Mouse (Mus musculus): ENCODE measurements at regions not wholly inside any gene's neighbourhood (a gene's known extent, or its start where the extent isn't known, plus 50 kb on each side); places are given as distances from the start of the nearest gene placed in this dataset.

DNA sequence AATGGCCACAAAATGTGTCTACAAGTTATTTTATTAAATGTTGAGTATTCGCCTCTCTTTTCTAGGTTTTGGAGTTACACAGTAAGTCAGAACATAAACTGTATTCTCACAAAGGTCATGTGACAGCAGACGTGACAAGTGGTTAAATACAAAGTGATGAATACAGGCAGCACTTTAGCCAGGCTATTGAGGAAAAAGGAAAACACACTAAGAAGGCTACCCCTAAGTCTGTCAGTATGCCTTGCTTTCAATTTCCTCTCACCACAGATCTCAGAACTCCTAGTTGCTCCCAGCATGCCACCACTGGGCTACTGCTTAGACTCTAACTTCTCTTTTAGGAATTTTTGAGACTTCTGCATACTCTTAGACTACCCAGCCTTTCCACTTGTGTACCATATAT lies 297.9 kb upstream of the Pex5l start:
- no peak for TF ChIP-seq POLR2A (IDR thresholded peaks at IDR 0.05; ENCODE audit: extremely low read depth, insufficient read depth, low read length)
- no peak for TF ChIP-seq CTCF (IDR thresholded peaks at IDR 0.05; ENCODE audit: extremely low read depth, insufficient read depth, low read length)
- no peak overlapping the region for H3K4me3 ChIP-seq (ENCODE audit: insufficient read depth, low read length)
- no peak overlapping the region for H3K27ac ChIP-seq (ENCODE audit: insufficient read depth, low read length)
- H3K4me1 ChIP-seq (ENCODE audit: control insufficient read depth, insufficient read depth, low read length), result peaks cover 6% of the 10 kb centered on the region; the same call in 1 of the 2 replicates

DNA sequence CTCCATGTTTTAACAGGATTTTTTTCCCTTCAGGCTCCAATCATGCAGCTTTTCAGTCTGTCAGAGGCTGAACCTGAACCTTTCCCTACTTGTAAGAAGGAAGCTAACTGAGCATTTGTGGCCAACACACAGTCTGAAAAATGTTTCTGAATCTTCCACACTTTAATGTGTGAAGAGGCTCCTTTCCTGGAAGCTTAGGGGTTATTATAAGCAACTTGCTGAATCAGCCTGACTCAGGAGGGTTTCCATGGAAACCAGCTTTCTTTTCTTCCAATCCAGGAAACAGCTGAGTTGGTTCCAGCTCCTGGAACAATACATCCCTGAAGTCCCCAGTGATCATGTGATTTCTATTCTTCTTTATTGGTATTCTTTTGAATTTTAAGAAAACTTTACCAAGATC lies 297.5 kb upstream of the Pex5l start:
- H3K4me3 ChIP-seq (ENCODE audit: insufficient read depth, low read length), result no peak overlapping the region
- H3K4me1 ChIP-seq (ENCODE audit: control insufficient read depth, insufficient read depth, low read length), result peaks cover 6% of the 10 kb centered on the region; the same call in 1 of the 2 replicates
- no peak for TF ChIP-seq POLR2A (IDR thresholded peaks at IDR 0.05; ENCODE audit: extremely low read depth, insufficient read depth, low read length)
- TF ChIP-seq CTCF (IDR thresholded peaks at IDR 0.05; ENCODE audit: extremely low read depth, insufficient read depth, low read length), result no peak
- no peak overlapping the region for H3K27ac ChIP-seq (ENCODE audit: insufficient read depth, low read length)

DNA sequence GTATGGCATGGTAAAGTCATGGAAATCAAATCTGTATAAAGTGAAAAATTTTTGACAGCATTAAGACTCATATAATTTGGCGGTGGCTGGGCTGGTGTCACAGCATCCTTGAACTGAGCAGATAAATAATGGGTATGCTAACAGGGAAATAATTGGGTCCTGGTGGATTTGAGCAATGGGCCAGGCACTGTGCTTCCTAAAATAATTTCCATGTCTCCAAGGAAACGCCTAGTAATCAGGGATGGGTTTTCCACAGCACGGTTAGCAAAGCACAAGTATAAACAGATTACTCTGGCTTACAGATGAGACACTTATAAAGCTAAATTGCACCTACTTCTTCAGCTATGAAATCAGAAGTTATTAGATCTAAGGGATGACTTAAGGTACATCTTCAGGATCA lies 273.9 kb upstream of the Pex5l start:
- Histone ChIP-seq H3K27ac (ENCODE audit: insufficient read depth, low read length) (no peak overlapping the region; the same call in 1 of the 2 replicates), H3K4me1 (ENCODE audit: control insufficient read depth, insufficient read depth, low read length) (no peaks in the 10 kb centered on the region; the same call in 1 of the 2 replicates), H3K4me3 (ENCODE audit: insufficient read depth, low read length) (no peak overlapping the region)
- TF ChIP-seq POLR2A (IDR thresholded peaks at IDR 0.05; ENCODE audit: extremely low read depth, insufficient read depth, low read length) (no peak), CTCF (IDR thresholded peaks at IDR 0.05; ENCODE audit: extremely low read depth, insufficient read depth, low read length) (no peak)

DNA sequence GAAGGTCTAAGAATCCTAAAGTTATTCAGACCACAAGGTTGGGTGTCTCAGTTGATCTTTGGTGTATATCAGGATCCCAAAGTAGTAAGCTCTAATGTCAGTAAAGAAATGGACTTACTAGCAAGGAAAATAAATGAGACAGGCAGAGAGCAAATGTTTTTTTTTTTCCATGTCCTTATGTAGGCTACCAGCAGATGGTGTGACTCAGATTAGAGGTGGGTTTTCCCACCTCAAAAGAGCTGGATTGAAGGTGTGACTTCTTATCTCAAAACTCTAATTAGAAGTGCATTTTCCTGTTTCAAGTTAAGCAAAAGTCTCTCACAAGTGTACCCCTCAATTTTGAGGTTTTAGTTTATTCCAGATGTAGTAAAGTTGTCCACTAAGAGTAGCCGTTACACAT lies 273.3 kb upstream of the Pex5l start:
- no peak overlapping the region for H3K4me3 ChIP-seq (ENCODE audit: insufficient read depth, low read length)
- no peak for TF ChIP-seq CTCF (IDR thresholded peaks at IDR 0.05; ENCODE audit: extremely low read depth, insufficient read depth, low read length)
- TF ChIP-seq POLR2A (IDR thresholded peaks at IDR 0.05; ENCODE audit: extremely low read depth, insufficient read depth, low read length), result no peak
- H3K4me1 ChIP-seq (ENCODE audit: control insufficient read depth, insufficient read depth, low read length), result no peaks in the 10 kb centered on the region; the same call in 1 of the 2 replicates
- H3K27ac ChIP-seq (ENCODE audit: insufficient read depth, low read length), result no peak overlapping the region

DNA sequence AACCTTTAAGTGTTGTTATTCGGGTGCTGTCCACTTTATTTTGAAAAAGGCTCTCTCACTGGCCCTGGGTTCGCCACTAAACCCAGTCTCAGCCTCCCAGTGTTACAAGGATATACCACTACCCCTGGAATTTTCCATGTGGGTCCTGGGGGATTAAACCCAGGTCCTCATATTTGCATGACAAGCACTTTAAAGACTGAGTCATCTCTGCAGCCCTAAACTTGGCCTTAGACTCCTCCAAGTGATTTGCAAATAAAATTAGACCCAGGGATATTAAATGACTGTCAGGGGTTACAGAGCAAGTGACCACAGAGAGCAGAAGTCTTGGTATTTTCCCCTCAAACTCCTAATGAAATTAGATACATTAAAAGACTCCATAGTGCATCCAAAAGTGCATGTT lies 258.9 kb upstream of the Pex5l start:
- Histone ChIP-seq H3K4me1 (ENCODE audit: control insufficient read depth, insufficient read depth, low read length) (peaks cover 8% of the 10 kb centered on the region), H3K27ac (ENCODE audit: insufficient read depth, low read length) (no peak overlapping the region), H3K4me3 (ENCODE audit: insufficient read depth, low read length) (no peak overlapping the region)
- TF ChIP-seq CTCF (IDR thresholded peaks at IDR 0.05; ENCODE audit: extremely low read depth, insufficient read depth, low read length) (no peak), POLR2A (IDR thresholded peaks at IDR 0.05; ENCODE audit: extremely low read depth, insufficient read depth, low read length) (no peak)

DNA sequence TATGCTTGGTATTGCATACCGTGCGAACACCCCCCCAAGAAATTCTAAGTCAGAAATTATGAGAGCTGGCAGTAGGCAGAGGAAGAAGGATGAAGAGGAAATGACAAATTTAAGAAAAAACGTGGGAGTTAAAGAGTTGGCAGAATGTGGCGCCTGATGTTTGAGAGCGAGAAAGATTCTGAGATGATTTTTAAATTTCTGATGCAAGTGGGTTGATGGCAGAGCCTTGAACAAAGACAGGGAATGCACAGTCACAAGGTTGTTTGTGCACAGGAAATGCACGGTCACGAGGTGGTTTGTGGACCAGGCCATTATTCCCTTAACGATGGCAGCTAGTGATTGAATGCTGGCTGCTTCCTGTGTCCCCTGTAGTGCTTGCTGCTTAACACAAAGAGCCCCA lies 256.3 kb upstream of the Pex5l start:
- Histone ChIP-seq H3K4me1 (ENCODE audit: control insufficient read depth, insufficient read depth, low read length) (peaks cover 8% of the 10 kb centered on the region), H3K4me3 (ENCODE audit: insufficient read depth, low read length) (no peak overlapping the region), H3K27ac (ENCODE audit: insufficient read depth, low read length) (peak overlapping the region; percentile 93)
- TF ChIP-seq POLR2A (IDR thresholded peaks at IDR 0.05; ENCODE audit: extremely low read depth, insufficient read depth, low read length) (no peak), CTCF (IDR thresholded peaks at IDR 0.05; ENCODE audit: extremely low read depth, insufficient read depth, low read length) (no peak)

DNA sequence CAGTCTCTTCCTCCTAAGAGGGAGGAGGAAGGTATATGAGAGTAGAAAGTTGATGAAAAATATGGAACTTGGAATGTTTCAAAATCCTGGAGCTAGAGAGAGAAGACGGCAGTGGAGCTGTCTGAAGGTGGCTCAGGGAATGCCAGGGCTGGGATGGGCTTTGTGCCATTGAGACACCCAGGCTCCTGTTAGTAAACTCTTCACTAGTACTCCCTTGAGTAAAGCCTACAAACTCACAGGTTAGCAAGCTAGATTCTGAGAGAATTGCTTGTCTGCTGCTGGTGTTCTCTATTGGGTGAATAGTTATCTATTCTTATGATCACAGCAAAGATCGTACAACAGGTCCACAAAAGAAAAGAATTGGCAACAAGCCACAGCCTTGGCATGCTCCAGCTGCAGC lies 255.3 kb upstream of the Pex5l start:
- Histone ChIP-seq H3K27ac (ENCODE audit: insufficient read depth, low read length) (peak overlapping the region; percentile 93), H3K4me1 (ENCODE audit: control insufficient read depth, insufficient read depth, low read length) (peaks cover 8% of the 10 kb centered on the region), H3K4me3 (ENCODE audit: insufficient read depth, low read length) (no peak overlapping the region)
- no peak for TF ChIP-seq CTCF (IDR thresholded peaks at IDR 0.05; ENCODE audit: extremely low read depth, insufficient read depth, low read length)
- TF ChIP-seq POLR2A (IDR thresholded peaks at IDR 0.05; ENCODE audit: extremely low read depth, insufficient read depth, low read length), result no peak

DNA sequence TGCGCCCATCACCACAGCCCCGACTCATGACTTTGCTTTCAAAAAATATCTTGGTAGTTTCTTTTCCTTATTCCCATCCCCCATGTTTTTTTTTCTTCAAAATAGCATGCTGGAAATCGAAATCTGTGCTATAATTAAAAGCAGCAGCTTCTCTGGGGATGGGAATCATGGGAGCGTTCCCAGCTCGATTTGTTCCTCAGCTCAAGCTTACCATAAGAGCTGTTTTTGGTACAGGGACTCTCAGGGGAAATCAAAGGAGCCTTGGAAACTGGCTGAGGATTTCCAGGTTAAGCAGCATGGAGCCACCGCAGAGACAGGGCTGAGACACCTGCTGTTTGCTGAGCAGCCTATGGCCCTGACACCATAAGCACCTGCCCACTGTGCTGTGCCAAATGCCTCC lies 254.2 kb upstream of the Pex5l start:
- TF ChIP-seq CTCF (IDR thresholded peaks at IDR 0.05; ENCODE audit: extremely low read depth, insufficient read depth, low read length), result no peak
- no peak for TF ChIP-seq POLR2A (IDR thresholded peaks at IDR 0.05; ENCODE audit: extremely low read depth, insufficient read depth, low read length)
- peak overlapping the region; percentile 17; the same call in 1 of the 2 replicates for H3K27ac ChIP-seq (ENCODE audit: insufficient read depth, low read length)
- H3K4me3 ChIP-seq (ENCODE audit: insufficient read depth, low read length), result no peak overlapping the region
- peaks cover 8% of the 10 kb centered on the region for H3K4me1 ChIP-seq (ENCODE audit: control insufficient read depth, insufficient read depth, low read length)

DNA sequence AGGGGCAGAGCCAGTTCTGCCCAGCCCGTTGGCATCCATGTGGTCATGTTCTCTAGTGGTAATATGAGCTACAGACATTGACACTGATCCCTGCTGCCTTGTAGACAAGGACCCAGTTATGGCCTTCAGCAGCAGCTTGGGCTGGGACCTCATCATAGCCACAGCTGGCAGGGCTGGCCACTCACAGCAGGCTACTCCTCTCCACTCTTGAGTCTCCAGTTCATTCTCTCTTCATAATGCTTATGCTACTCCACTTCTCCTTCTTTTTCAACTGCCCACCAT lies 249.4 kb upstream of the Pex5l start:
- H3K27ac ChIP-seq (ENCODE audit: insufficient read depth, low read length), result no peak overlapping the region
- H3K4me3 ChIP-seq (ENCODE audit: insufficient read depth, low read length), result no peak overlapping the region
- peaks cover 3% of the 10 kb centered on the region for H3K4me1 ChIP-seq (ENCODE audit: control insufficient read depth, insufficient read depth, low read length)
- TF ChIP-seq CTCF (IDR thresholded peaks at IDR 0.05; ENCODE audit: extremely low read depth, insufficient read depth, low read length) (no peak), POLR2A (IDR thresholded peaks at IDR 0.05; ENCODE audit: extremely low read depth, insufficient read depth, low read length) (no peak)

DNA sequence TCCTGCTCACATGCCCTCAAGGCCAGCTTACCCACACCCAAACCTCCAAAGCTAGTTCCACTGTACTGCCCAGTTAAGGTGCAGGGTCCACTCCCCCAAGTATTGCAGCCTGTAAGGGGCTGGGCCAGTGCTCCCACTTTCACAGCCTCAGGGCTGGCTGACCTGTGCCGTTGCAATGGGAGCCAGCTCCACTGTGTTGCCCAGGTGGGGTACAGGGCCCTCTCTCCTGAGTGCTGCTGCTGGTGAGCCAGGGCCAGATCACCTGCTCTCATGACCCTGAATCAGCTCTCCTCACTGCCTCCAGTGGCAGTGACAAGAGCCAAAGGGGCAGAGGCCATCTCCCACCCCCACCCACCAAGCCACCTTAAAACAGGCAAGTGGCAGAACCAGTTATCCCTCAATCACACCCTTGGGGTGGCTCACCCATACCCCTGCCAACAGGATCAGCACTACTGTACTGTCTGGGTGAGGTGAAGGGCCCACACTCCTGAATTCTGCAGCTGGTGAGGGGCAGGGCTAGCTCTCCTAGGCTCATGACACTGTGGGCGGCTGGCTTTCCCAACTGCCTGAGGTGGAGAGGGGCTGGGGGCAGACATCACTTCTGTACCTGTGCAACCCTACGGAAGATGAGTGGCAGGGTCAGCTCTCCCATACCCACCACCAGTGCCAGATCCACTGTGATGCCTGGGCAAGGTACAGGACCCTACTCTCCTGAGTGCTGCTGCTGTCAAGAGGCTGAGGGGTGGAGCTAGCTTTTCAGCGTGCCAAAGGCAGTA lies 248.9 kb upstream of the Pex5l start:
- TF ChIP-seq CTCF (IDR thresholded peaks at IDR 0.05; ENCODE audit: extremely low read depth, insufficient read depth, low read length) (no peak), POLR2A (IDR thresholded peaks at IDR 0.05; ENCODE audit: extremely low read depth, insufficient read depth, low read length) (no peak)
- Histone ChIP-seq H3K27ac (ENCODE audit: insufficient read depth, low read length) (no peak overlapping the region), H3K4me1 (ENCODE audit: control insufficient read depth, insufficient read depth, low read length) (peaks cover 3% of the 10 kb centered on the region), H3K4me3 (ENCODE audit: insufficient read depth, low read length) (no peak overlapping the region)
